Mouse (Mus musculus) G1E (cell line): ENCODE data around the gene Rimklb. TPM values are rescaled to one million over a fixed set of nuclear protein-coding genes. Genes with fewer than 3 reads are reported as not detected.

Experiments used
- ATAC-seq: 2 replicates; pipeline ENCODE4 v1.8.0; 2016; ENCODE audit warnings: mild to moderate bottlenecking; ENCODE audit not compliant: insufficient number of reproducible peaks, poor library complexity, low FRiP score, severe bottlenecking; ENCODE audit errors: extremely low read depth
- DNase-seq: peaks from one replicate; pipeline ENCODE4 v3.0.0; 2012; ENCODE audit warnings: low spot score
- H3K27me3 ChIP-seq: 2 replicates; pipeline ENCODE4 v1.6.1; 2012; ENCODE audit warnings: mild to moderate bottlenecking, low read length, inconsistent platforms; ENCODE audit not compliant: insufficient read depth
- H3K36me3 ChIP-seq: replicated peaks from 2 replicates; pipeline ENCODE3; 2012; ENCODE audit warnings: mild to moderate bottlenecking, inconsistent platforms
- H3K4me1 ChIP-seq: 2 replicates; pipeline ENCODE4 v1.6.1; 2012; ENCODE audit warnings: low read depth, low read length, inconsistent platforms, mixed read lengths; ENCODE audit not compliant: insufficient read depth
- H3K4me3 ChIP-seq: 2 replicates; pipeline ENCODE4 v1.5.1; 2012; ENCODE audit warnings: low read depth, mild to moderate bottlenecking, inconsistent platforms, low read length, moderate library complexity, mixed read lengths
- H3K9me3 ChIP-seq: replicated peaks from 2 replicates; pipeline ENCODE4 v1.6.1; 2012; ENCODE audit warnings: inconsistent platforms
- CTCF ChIP-seq: IDR thresholded peaks from 2 replicates; pipeline ENCODE4 v1.5.1; 2012; ENCODE audit warnings: low read depth, low read length, inconsistent platforms, mixed read lengths
- GATA1 ChIP-seq: IDR thresholded peaks from 2 replicates; pipeline ENCODE4 v1.6.1; 2012; ENCODE audit warnings: borderline replicate concordance, low read length, inconsistent platforms, mixed read lengths
- GATA2 ChIP-seq: IDR thresholded peaks from 2 replicates; pipeline ENCODE4 v1.6.1; 2012; ENCODE audit warnings: low read depth, low read length, inconsistent platforms, borderline replicate concordance
- POLR2AphosphoS5 ChIP-seq: IDR thresholded peaks from 2 replicates; pipeline ENCODE4 v1.6.1; 2012; ENCODE audit warnings: low read depth, low read length, inconsistent platforms; ENCODE audit not compliant: insufficient replicate concordance
- TAL1 ChIP-seq: conservative IDR thresholded peaks from 2 replicates; pipeline ENCODE4 v1.6.1; 2012; ENCODE audit warnings: low read depth, low read length, inconsistent platforms, mixed read lengths
- polyA plus RNA-seq: library from polyadenylated mRNA; stranded (reverse); fragments of >175 nt; gene quantifications from 2 replicates; pipeline ENCODE4 v1.2.3, GENCODE M21; 2012
- total RNA-seq, 2 experiments: library from RNA; stranded (forward) in 1 of 2; stranded (reverse) in 1 of 2; fragments of 200-1000 nt in 1 of 2; fragments of >200 nt in 1 of 2; fragmentation: Nextera tagmentation in 1 of 2; gene quantifications; 2 replicates each; pipeline ENCODE4 v1.2.3; 2014 to 2017

The Rimklb gene
- total and polyA plus RNA-seq, 3 experiments: 0.01 to 0.05 TPM; not detected in 1

DNA sequence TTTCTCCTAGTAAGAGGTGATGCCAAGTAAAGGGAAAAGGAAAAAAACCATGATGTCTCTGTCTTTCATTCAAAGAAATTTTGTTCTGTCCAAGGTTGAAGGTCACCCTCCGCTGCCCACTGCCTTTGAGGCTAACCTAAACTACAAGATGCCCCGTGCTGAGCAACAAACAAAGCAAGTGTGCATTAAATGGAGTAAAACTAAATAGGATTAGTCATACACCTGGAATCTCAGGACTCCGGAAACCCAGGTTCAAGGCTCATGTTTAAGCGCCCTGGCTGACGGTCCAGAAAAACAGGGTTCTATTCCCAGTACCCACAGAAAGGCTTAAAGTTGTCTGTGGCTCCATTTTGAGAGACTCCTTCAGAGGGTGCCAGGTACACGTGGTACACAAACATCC is 6.1 kb downstream of the Rimklb start:
- TF ChIP-seq TAL1: no peak
- no peak for TF ChIP-seq GATA2
- no peak for TF ChIP-seq GATA1
- no peak for TF ChIP-seq CTCF
- TF ChIP-seq POLR2AphosphoS5: no peak
- ATAC-seq (no peak), DNase-seq (no peak)
- H3K27me3 ChIP-seq: peaks cover 52% of the 10 kb centered on the region
- H3K4me1 ChIP-seq: peaks cover 14% of the 10 kb centered on the region
- H3K9me3 ChIP-seq: no peaks in the 10 kb centered on the region
- no peak overlapping the region for H3K4me3 ChIP-seq
- no peaks in the 10 kb centered on the region for H3K36me3 ChIP-seq

GRCm38 (mm10) chr6:122491557-122491956 is 7.0 kb downstream of the Rimklb start:
- H3K4me1 ChIP-seq: peaks cover 14% of the 10 kb centered on the region
- ATAC-seq (peak; percentile 67), DNase-seq (peak; percentile 27)
- H3K4me3 ChIP-seq: peak overlapping the region; percentile 45; the same call in 1 of the 2 replicates
- no peak for TF ChIP-seq TAL1
- TF ChIP-seq GATA2: no peak
- TF ChIP-seq POLR2AphosphoS5: no peak
- no peak for TF ChIP-seq GATA1
- TF ChIP-seq CTCF: no peak
- peaks cover 5% of the 10 kb centered on the region for H3K9me3 ChIP-seq
- H3K27me3 ChIP-seq: peaks cover 53% of the 10 kb centered on the region
- no peaks in the 10 kb centered on the region for H3K36me3 ChIP-seq

DNA sequence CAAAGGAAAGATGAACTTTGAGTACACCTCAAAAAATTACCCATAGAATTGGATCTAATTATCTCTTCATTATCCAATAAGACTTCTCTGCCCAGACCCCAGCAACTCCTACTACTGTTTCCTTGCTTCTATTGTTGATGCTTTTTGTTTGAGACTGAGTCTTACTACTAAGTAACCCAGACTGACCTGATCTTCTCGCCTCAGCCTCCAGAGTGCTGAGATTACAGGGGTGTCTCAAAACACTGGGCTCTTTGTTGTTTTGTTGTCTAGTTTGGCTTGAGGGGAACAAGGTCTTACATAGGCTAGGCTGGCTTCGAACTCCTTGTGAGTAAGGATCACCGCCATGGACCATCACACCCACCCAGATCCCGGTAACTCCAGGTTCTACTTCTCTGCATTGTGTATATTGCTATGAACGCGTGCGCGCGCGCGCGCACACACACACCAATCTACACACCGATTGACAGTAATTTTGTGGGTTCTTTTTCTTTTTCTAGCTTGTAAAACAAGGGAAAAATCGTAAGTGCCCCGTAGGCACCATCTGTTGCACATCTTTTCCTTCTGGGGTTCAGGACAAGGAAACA is 7.5 kb downstream of the Rimklb start:
- DNase-seq (no peak), ATAC-seq (no peak)
- Histone ChIP-seq H3K36me3 (no peaks in the 10 kb centered on the region), H3K9me3 (peaks cover 10% of the 10 kb centered on the region), H3K4me1 (peaks cover 11% of the 10 kb centered on the region), H3K4me3 (no peak overlapping the region; the same call in 1 of the 2 replicates), H3K27me3 (peaks cover 54% of the 10 kb centered on the region)
- no peak for TF ChIP-seq POLR2AphosphoS5
- TF ChIP-seq GATA1: no peak
- no peak for TF ChIP-seq GATA2
- TF ChIP-seq TAL1: no peak
- TF ChIP-seq CTCF: no peak

DNA sequence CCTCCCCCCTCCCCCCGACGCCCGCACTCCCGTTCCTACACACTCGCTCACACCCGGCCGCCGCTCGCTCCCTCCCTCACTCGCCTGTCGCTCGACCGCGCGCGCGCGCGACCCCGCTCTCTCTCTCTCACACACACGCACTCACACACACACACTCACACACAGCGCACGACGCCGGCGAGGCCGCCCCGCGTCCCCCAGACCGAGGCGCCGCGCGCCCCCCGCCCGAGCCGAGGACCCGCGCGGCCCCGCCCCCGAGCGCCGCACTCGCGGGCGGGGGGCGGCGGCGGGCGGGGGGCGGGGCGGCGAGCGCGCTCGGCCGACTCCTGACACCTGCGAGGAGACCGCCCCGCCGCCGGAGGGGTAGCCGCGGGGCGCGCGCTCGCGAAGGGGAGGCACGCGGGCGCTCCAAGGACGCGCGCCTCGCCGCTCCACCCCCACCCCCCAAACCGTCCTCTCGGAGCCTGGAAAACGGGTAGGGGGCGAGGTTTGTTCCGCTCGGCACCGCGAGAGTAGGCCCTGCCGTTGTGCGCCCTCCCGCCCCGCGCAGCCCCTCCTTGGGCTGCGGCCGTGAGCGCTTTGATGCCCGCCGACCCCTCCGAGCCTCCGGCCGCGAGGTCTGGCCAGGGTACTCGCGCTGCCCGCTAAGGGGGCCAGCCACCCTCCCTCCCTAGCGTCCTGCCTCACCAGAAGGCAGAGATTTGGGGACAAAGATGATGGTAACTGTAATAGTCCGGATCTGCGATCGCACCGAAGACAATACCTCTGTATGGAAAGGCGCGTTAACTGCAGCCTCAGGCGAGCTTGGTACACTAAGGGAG is 12.1 kb downstream of the Rimklb start:
- TF ChIP-seq GATA2: no peak
- no peak for TF ChIP-seq TAL1
- TF ChIP-seq CTCF: no peak
- no peak for TF ChIP-seq GATA1
- TF ChIP-seq POLR2AphosphoS5: no peak
- Histone ChIP-seq H3K36me3 (no peaks in the 10 kb centered on the region), H3K4me3 (peak overlapping the region; percentile 66), H3K27me3 (peaks cover 35% of the 10 kb centered on the region), H3K9me3 (peaks cover 15% of the 10 kb centered on the region), H3K4me1 (peaks cover 6% of the 10 kb centered on the region)
- no peak for DNase-seq
- ATAC-seq: no peak

GRCm38 (mm10) chr6:122485401-122486296 is 12.9 kb downstream of the Rimklb start:
- TF ChIP-seq TAL1: no peak
- no peak for TF ChIP-seq GATA1
- TF ChIP-seq POLR2AphosphoS5: no peak
- no peak for TF ChIP-seq CTCF
- no peak for TF ChIP-seq GATA2
- Histone ChIP-seq H3K27me3 (peaks cover 35% of the 10 kb centered on the region), H3K4me3 (peak overlapping the region; percentile 66), H3K36me3 (no peaks in the 10 kb centered on the region), H3K9me3 (peaks cover 15% of the 10 kb centered on the region), H3K4me1 (no peaks in the 10 kb centered on the region; the same call in 1 of the 2 replicates)
- DNase-seq: peak; percentile 13
- ATAC-seq: no peak
